Mouse (Mus musculus) liver, adult 2 months (tissue): Measurements from ENCODE around the gene Zfp429.

Experiments used
- CTCF ChIP-seq: fragments of 200-500 bp; IDR thresholded peaks from 2 replicates; pipeline ENCODE4 v1.5.1; 2011; ENCODE audit warnings: low read depth, low read length, control low read depth
- POLR2A ChIP-seq: fragments of 200-500 bp; IDR thresholded peaks from 2 replicates; pipeline ENCODE4 v1.6.1; 2011; ENCODE audit warnings: low read length, control low read depth; ENCODE audit not compliant: insufficient read depth; ENCODE audit errors: extremely low read depth

DNA sequence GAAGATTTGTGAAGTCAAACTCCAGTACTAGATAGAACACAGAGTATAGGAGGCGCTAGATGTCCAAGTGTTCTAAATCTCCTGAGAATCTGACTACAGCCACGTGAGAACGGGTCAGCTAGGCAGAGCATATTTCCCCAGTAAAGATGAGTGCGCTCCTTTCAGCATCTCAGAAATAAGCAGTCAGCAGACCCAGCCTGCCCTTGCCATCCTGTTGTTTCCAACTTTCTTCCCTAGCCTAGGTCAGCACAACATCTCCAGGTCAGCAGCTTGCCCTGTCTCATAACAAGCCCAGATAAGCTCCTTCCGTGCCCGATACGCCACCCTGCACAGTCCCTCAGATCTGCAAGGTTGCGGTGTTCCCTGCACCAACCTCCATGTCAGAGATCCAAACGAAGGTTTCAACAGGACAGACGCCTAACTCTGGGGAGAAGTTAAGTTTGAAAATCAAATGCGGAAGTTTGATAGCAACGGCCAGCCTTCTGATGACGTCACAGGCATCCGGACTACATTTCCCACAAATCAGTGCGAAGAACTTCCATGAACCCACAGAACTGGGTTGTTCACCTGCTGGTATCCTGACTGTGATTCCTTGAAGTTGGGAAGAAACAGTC lies 39.4 kb downstream of the Zfp429 start, which contains the start of the genes Gm28044 and Zfp953:
- TF ChIP-seq CTCF (0 out of 2 replicates have a peak, but pooled peaks have one; percentile 12), POLR2A (no peak)
